Mouse (Mus musculus): ENCODE measurements around the gene Cadm1. TPM values are rescaled to one million over a fixed set of nuclear protein-coding genes. Genes with fewer than 3 reads are reported as not detected.

Gene Cadm1
- polyA plus RNA-seq, 1 experiment from 2014 or later: 206 TPM

- DNase-seq (ENCODE audit: low spot score): peak; percentile 60
- Histone ChIP-seq H3K4me2 (ENCODE audit: low read length) (no peak overlapping the region), H3K4me3 (ENCODE audit: low read depth, low read length) (no peak overlapping the region), H3K9ac (ENCODE audit: low read length) (no peak overlapping the region), H3K9me3 (replicated peaks; ENCODE audit: control insufficient read depth, low read length) (no peaks in the 10 kb centered on the region), H3K27me3 (replicated peaks; ENCODE audit: control insufficient read depth, insufficient read depth, low read length) (no peaks in the 10 kb centered on the region), H3K4me1 (ENCODE audit: control insufficient read depth, insufficient read depth, low read length) (peaks cover 28% of the 10 kb centered on the region), H3K27ac (ENCODE audit: low read depth, low read length) (no peak overlapping the region), H3K36me3 (ENCODE audit: control insufficient read depth, insufficient read depth, low read length) (no peaks in the 10 kb centered on the region)
- WGBS: 21% methylated on average over 3 of the region's 3 CpGs
- 0 out of 2 replicates have a peak, but pooled peaks have one; percentile 18 for ATAC-seq
Measured at GRCm38 (mm10) chr9:47758320-47758719, 228.3 kb downstream of the Cadm1 start.

DNA sequence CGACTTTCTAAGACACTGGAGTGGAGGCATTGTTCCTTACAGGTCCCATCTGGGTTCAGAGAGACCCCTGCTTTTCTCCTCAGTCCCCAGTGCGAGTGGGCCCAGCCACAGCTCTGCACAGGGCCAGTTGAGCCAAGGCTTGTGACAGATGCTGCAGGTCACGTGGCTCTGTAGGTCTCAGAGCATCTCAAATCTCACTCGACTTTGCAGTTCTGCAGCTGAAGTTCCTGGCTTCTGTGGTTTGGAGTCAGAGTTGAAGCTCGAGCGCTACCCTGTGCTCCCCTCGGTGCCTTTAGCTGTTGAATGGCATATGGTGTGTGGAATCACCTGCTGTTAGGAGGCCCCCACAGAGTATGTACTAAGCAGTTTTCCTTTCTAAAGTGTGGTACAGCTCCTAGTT, 229.8 kb downstream of the Cadm1 start:
- no peak for DNase-seq (ENCODE audit: low spot score)
- Histone ChIP-seq H3K9ac (ENCODE audit: low read length) (no peak overlapping the region), H3K4me2 (ENCODE audit: low read length) (no peak overlapping the region), H3K36me3 (ENCODE audit: control insufficient read depth, insufficient read depth, low read length) (no peaks in the 10 kb centered on the region), H3K9me3 (replicated peaks; ENCODE audit: control insufficient read depth, low read length) (no peaks in the 10 kb centered on the region), H3K4me3 (ENCODE audit: low read depth, low read length) (no peak overlapping the region), H3K27me3 (replicated peaks; ENCODE audit: control insufficient read depth, insufficient read depth, low read length) (no peaks in the 10 kb centered on the region), H3K27ac (ENCODE audit: low read depth, low read length) (no peak overlapping the region), H3K4me1 (ENCODE audit: control insufficient read depth, insufficient read depth, low read length) (peaks cover 21% of the 10 kb centered on the region)
- ATAC-seq: peak; percentile 55; the same call in 1 of the 2 replicates
- WGBS: 41% methylated on average over 7 of the region's 7 CpGs

DNA sequence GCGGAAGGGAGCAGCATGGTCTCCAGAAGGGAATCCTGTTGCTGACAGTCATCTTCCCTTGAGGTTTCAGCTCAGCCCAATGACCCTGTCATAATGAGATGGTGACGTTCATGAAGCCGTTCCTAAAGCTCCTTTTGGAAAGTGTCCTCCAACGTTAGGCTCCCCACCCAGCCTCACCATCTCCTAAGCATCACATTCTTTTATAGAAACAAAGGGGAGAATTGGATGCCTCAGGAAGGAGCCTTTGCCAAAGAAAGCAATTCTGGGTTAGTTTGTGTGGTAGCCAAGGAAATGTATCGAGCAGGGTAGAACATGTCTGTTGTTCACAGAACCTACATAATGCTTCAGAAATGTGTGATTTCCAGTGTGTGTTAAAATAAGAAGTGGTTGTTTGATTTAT, 231.6 kb downstream of the Cadm1 start:
- Histone ChIP-seq H3K4me3 (ENCODE audit: low read depth, low read length) (no peak overlapping the region), H3K36me3 (ENCODE audit: control insufficient read depth, insufficient read depth, low read length) (no peaks in the 10 kb centered on the region), H3K9me3 (replicated peaks; ENCODE audit: control insufficient read depth, low read length) (no peaks in the 10 kb centered on the region), H3K27ac (ENCODE audit: low read depth, low read length) (no peak overlapping the region), H3K27me3 (replicated peaks; ENCODE audit: control insufficient read depth, insufficient read depth, low read length) (no peaks in the 10 kb centered on the region), H3K4me1 (ENCODE audit: control insufficient read depth, insufficient read depth, low read length) (peaks cover 21% of the 10 kb centered on the region), H3K4me2 (ENCODE audit: low read length) (no peak overlapping the region), H3K9ac (ENCODE audit: low read length) (no peak overlapping the region)
- no peak for DNase-seq (ENCODE audit: low spot score)
- no peak for ATAC-seq
- WGBS: 72% methylated on average over 5 of the region's 5 CpGs

- H3K4me1 ChIP-seq (ENCODE audit: control insufficient read depth, insufficient read depth, low read length): peaks cover 21% of the 10 kb centered on the region
- H3K27ac ChIP-seq (ENCODE audit: low read depth, low read length): no peak overlapping the region
Measured at GRCm38 (mm10) chr9:47762913-47763312, 232.9 kb downstream of the Cadm1 start.

GRCm38 (mm10) chr9:47764920-47765319, 234.9 kb downstream of the Cadm1 start:
- WGBS: 56% methylated on average over 5 of the region's 5 CpGs
- Histone ChIP-seq H3K4me2 (ENCODE audit: low read length) (no peak overlapping the region), H3K36me3 (ENCODE audit: control insufficient read depth, insufficient read depth, low read length) (no peaks in the 10 kb centered on the region), H3K27ac (ENCODE audit: low read depth, low read length) (no peak overlapping the region), H3K27me3 (replicated peaks; ENCODE audit: control insufficient read depth, insufficient read depth, low read length) (no peaks in the 10 kb centered on the region), H3K9me3 (replicated peaks; ENCODE audit: control insufficient read depth, low read length) (no peaks in the 10 kb centered on the region), H3K4me3 (ENCODE audit: low read depth, low read length) (no peak overlapping the region), H3K4me1 (ENCODE audit: control insufficient read depth, insufficient read depth, low read length) (peaks cover 12% of the 10 kb centered on the region), H3K9ac (ENCODE audit: low read length) (no peak overlapping the region)
- no peak for DNase-seq (ENCODE audit: low spot score)
- no peak for ATAC-seq

More at GRCm38 (mm10) chr9:47762913-47763312, 232.9 kb downstream of the Cadm1 start:
- DNase-seq (ENCODE audit: low spot score) (no peak), ATAC-seq (no peak)
- 92% methylated on average over 5 of the region's 5 CpGs for WGBS
- H3K9me3 ChIP-seq (replicated peaks; ENCODE audit: control insufficient read depth, low read length): no peaks in the 10 kb centered on the region
- no peaks in the 10 kb centered on the region for H3K36me3 ChIP-seq (ENCODE audit: control insufficient read depth, insufficient read depth, low read length)
- H3K9ac ChIP-seq (ENCODE audit: low read length): no peak overlapping the region
- H3K4me2 ChIP-seq (ENCODE audit: low read length): no peak overlapping the region
- no peaks in the 10 kb centered on the region for H3K27me3 ChIP-seq (replicated peaks; ENCODE audit: control insufficient read depth, insufficient read depth, low read length)
- no peak overlapping the region for H3K4me3 ChIP-seq (ENCODE audit: low read depth, low read length)

DNA sequence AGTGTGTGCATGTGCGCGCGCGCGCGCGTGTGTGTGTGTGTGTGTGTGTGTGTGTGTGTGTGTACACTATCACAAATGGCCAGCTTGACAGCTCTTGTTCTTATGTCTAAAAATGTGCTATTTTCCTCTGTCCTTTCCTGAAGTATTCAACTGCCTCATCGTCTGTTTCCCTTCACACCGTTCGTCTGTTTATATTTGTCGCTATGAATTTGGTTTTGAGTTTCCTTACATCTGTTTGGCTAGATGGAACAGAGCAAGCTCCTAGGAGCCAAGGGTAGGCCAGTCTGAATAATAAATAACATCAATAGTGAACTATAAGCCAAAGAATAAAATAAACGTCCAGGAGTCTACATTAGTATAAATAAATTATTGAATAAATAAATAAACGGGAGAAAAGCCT, 235.3 kb downstream of the Cadm1 start:
- Histone ChIP-seq H3K27ac (ENCODE audit: low read depth, low read length) (no peak overlapping the region), H3K9ac (ENCODE audit: low read length) (no peak overlapping the region), H3K36me3 (ENCODE audit: control insufficient read depth, insufficient read depth, low read length) (no peaks in the 10 kb centered on the region), H3K27me3 (replicated peaks; ENCODE audit: control insufficient read depth, insufficient read depth, low read length) (no peaks in the 10 kb centered on the region), H3K4me2 (ENCODE audit: low read length) (no peak overlapping the region), H3K4me1 (ENCODE audit: control insufficient read depth, insufficient read depth, low read length) (peaks cover 8% of the 10 kb centered on the region), H3K9me3 (replicated peaks; ENCODE audit: control insufficient read depth, low read length) (no peaks in the 10 kb centered on the region), H3K4me3 (ENCODE audit: low read depth, low read length) (no peak overlapping the region)
- DNase-seq (ENCODE audit: low spot score) (no peak), ATAC-seq (no peak)
- WGBS: 91% methylated on average over 13 of the region's 13 CpGs

DNA sequence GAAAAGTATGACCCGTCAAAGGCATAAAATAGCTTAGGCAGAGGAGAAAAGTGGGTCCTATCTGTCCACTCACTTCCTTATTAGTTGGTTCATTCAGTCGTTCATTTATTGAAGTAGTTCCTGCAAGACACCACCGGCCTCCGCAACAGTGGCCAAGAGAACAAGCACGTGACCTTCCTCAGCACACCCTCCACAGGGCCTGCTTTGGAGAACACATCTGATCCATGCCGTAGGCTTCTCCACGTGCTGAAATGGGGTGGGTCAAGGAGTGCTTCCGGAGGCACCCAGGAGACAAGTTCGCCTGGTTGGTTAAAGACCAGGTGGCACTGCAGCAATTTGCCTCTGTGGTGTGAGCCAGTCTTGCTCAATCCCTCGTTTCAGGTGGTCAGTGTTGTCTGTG, 236.4 kb downstream of the Cadm1 start:
- ATAC-seq (no peak), DNase-seq (ENCODE audit: low spot score) (no peak)
- Histone ChIP-seq H3K4me3 (ENCODE audit: low read depth, low read length) (no peak overlapping the region), H3K27me3 (replicated peaks; ENCODE audit: control insufficient read depth, insufficient read depth, low read length) (no peaks in the 10 kb centered on the region), H3K9ac (ENCODE audit: low read length) (no peak overlapping the region), H3K4me2 (ENCODE audit: low read length) (no peak overlapping the region), H3K4me1 (ENCODE audit: control insufficient read depth, insufficient read depth, low read length) (peaks cover 12% of the 10 kb centered on the region), H3K36me3 (ENCODE audit: control insufficient read depth, insufficient read depth, low read length) (no peaks in the 10 kb centered on the region), H3K9me3 (replicated peaks; ENCODE audit: control insufficient read depth, low read length) (no peaks in the 10 kb centered on the region), H3K27ac (ENCODE audit: low read depth, low read length) (no peak overlapping the region)
- WGBS: 84% methylated on average over 10 of the region's 10 CpGs

DNA sequence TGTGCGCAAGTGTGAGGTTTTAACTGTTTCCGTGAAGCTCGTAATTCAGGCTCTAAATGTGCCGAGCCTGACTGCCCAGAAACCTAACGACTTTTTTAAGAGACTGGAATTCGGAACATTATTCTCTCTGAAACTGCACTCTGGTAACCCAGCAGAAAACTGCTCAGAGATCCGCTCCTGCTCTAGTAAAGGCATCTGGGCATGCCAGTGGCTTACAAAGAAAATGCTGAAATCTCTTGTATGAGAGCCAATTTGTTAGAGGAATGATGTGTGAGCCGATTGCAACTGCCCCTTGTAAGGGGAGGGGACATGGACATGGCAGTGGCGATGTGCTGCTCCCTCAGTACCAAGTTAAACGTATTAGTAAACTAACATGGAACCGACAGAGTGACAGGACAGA, 240.9 kb downstream of the Cadm1 start:
- 42% methylated on average over 11 of the region's 11 CpGs for WGBS
- Histone ChIP-seq H3K9me3 (replicated peaks; ENCODE audit: control insufficient read depth, low read length) (no peaks in the 10 kb centered on the region), H3K36me3 (ENCODE audit: control insufficient read depth, insufficient read depth, low read length) (no peaks in the 10 kb centered on the region), H3K9ac (ENCODE audit: low read length) (no peak overlapping the region; the same call in 1 of the 2 replicates), H3K27ac (ENCODE audit: low read depth, low read length) (no peak overlapping the region), H3K27me3 (replicated peaks; ENCODE audit: control insufficient read depth, insufficient read depth, low read length) (no peaks in the 10 kb centered on the region), H3K4me3 (ENCODE audit: low read depth, low read length) (no peak overlapping the region), H3K4me1 (ENCODE audit: control insufficient read depth, insufficient read depth, low read length) (peaks cover 12% of the 10 kb centered on the region), H3K4me2 (ENCODE audit: low read length) (no peak overlapping the region)
- no peak for ATAC-seq
- DNase-seq (ENCODE audit: low spot score): peak; percentile 63

GRCm38 (mm10) chr9:47771953-47772352, 242.0 kb downstream of the Cadm1 start:
- H3K27ac ChIP-seq (ENCODE audit: low read depth, low read length): no peak overlapping the region
- no peaks in the 10 kb centered on the region for H3K27me3 ChIP-seq (replicated peaks; ENCODE audit: control insufficient read depth, insufficient read depth, low read length)
- DNase-seq (ENCODE audit: low spot score) (no peak), ATAC-seq (no peak)
- WGBS: 87% methylated on average over 5 of the region's 5 CpGs
- H3K4me3 ChIP-seq (ENCODE audit: low read depth, low read length): no peak overlapping the region
- no peaks in the 10 kb centered on the region for H3K9me3 ChIP-seq (replicated peaks; ENCODE audit: control insufficient read depth, low read length)
- peaks cover 19% of the 10 kb centered on the region for H3K4me1 ChIP-seq (ENCODE audit: control insufficient read depth, insufficient read depth, low read length)
- H3K4me2 ChIP-seq (ENCODE audit: low read length): no peak overlapping the region
- H3K36me3 ChIP-seq (ENCODE audit: control insufficient read depth, insufficient read depth, low read length): no peaks in the 10 kb centered on the region
- no peak overlapping the region for H3K9ac ChIP-seq (ENCODE audit: low read length)
